Mouse (Mus musculus): ENCODE data around the gene Ahdc1.

- TF ChIP-seq CTCF (conservative IDR thresholded peaks at IDR 0.05; ENCODE audit: low read length) (no peak), POU5F1 (IDR thresholded peaks at IDR 0.05; ENCODE audit: borderline replicate concordance, low read length) (no peak), NANOG (IDR thresholded peaks at IDR 0.05; ENCODE audit: borderline replicate concordance, low read length) (no peak)
These were observed 48.4 kb upstream of the Ahdc1 start for GRCm38 (mm10) chr4:132962628-132963027.

Data from E14TG2a.4 (cell line).